Mouse (Mus musculus) testis, adult 2 months (tissue): ENCODE measurements around the gene Fbxw5.

Experiments
- CTCF ChIP-seq: fragments of 200-500 bp; IDR thresholded peaks from 2 replicates; pipeline ENCODE4 v1.5.1; 2012; ENCODE audit warnings: low read depth, mild to moderate bottlenecking, inconsistent platforms, low read length, moderate library complexity; ENCODE audit not compliant: control insufficient read depth, insufficient read depth, insufficient replicate concordance
- POLR2A ChIP-seq: fragments of 200-500 bp; IDR thresholded peaks from 2 replicates; pipeline ENCODE4 v1.6.1; 2012; ENCODE audit warnings: low read depth, mild to moderate bottlenecking, inconsistent platforms, low read length, moderate library complexity; ENCODE audit not compliant: control insufficient read depth

DNA sequence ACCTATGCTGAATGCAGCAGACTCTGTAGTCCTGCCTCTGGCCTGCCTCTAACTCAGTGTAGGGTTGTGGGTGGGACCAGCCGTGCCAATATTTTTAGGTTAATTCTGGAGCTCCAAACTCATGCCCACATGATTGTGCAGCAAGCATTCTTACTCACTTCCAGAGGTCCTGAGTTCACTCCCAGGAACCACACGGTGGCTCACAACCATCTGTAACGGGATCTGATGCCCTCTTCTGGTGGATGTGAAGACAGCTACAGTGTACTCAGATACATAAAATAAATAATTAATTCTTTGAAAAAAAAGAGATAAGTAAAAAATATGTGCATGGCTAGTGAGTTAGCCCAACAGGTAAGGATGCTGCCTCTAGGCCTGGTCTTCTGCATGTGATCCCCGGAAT is 4.1 kb upstream of the Fbxw5 start:
- TF ChIP-seq POLR2A: no peak
- peak; percentile 8; the same call in 1 of the 2 replicates for TF ChIP-seq CTCF
